ENCODE assay signal across 26 mouse cellular contexts in genomic region chr19:43731157-43731556, GRCm38 (mm10). TPM values are rescaled to one million over a fixed set of nuclear protein-coding genes. Genes with fewer than 3 reads are reported as not detected.
A peak's percentile ranks its signal among the peaks of the same experiment; 100 is the strongest.
DNase-seq lines count a peak whose midpoint lies in the region; ATAC-seq and TF ChIP-seq lines count a peak whose summit lies in the region.
"Had no signal": no experiment of that assay in that cellular context is flagged by ENCODE, and none has a peak within 500 bp of the region (broad histone marks: within the 10 kb centered on the region; RNA-seq: fewer than 3 reads in every experiment).

No protein-coding gene starts in this region.

- intact Hi-C loops in heart, adult 2 months (cut with DNase I): no loop called here

- TF ChIP-seq POLR2A in heart, adult 2 months (IDR thresholded peaks at IDR 0.05; ENCODE audit: insufficient read depth, low read depth, low read length): no peak

- H3K36me3 ChIP-seq in heart, adult 2 months (ENCODE audit: control insufficient read depth, insufficient read depth, low read length): no peaks in the 10 kb centered on the region
- H3K36me3 ChIP-seq in ES-E14 (ENCODE audit: control insufficient read depth, insufficient read depth, low read length, poor library complexity, severe bottlenecking): peaks cover 5% of the 10 kb centered on the region; the same call in 1 of the 2 replicates
- peaks cover 63% of the 10 kb centered on the region for H3K36me3 ChIP-seq in intestine, postnatal 0 days (ENCODE audit: control insufficient read depth, insufficient read depth)

- peak; percentile 25 for DNase-seq in adrenal gland, postnatal 14 days
- DNase-seq in adrenal gland, postnatal 4 days (ENCODE audit: low spot score in 2 of 2): no peak
- DNase-seq in heart, adult 11 months: peak; percentile 68
- DNase-seq in heart, adult 2 months: no peak
- no peak for DNase-seq in ES-E14 (ENCODE audit: low read depth, low spot score)
- DNase-seq in brain, adult 2 months (ENCODE audit: low read depth, low spot score): peak; percentile 25
- DNase-seq: adrenal gland, postnatal 10 days; cerebellum, adult 11 months; cerebellum, adult 18-20 months; cerebellum, adult 8-10 months; cerebellum, adult 9-11 months; cerebellum, postnatal 14 days; cerebellum, postnatal 36 days; embryo, embryonic 11 days had no signal

- no peak overlapping the region for H3K4me3 ChIP-seq in heart, adult 2 months
- no peak overlapping the region for H3K4me3 ChIP-seq in ES-E14 (ENCODE audit: insufficient read depth in 1 of 2, low read depth in 1 of 2, low read length in 2 of 2, poor library complexity in 1 of 2, severe bottlenecking in 1 of 2)
- H3K4me3 ChIP-seq in intestine, postnatal 0 days (ENCODE audit: low read depth, low read length): no peak overlapping the region
- H3K4me3 ChIP-seq: embryonic facial prominence, embryonic 13.5 days; embryonic facial prominence, embryonic 15.5 days; erythroblast, embryonic 14.5 days; forebrain, embryonic 10.5 days; forebrain, embryonic 12.5 days had no signal

- H3K27me3 ChIP-seq in heart, adult 2 months (ENCODE audit: control insufficient read depth, insufficient read depth, low read length): no peaks in the 10 kb centered on the region
- H3K27me3 ChIP-seq in intestine, postnatal 0 days (replicated peaks; ENCODE audit: control insufficient read depth, insufficient read depth, low read length): no peaks in the 10 kb centered on the region
- H3K27me3 ChIP-seq: embryonic facial prominence, embryonic 13.5 days; embryonic facial prominence, embryonic 15.5 days; forebrain, embryonic 12.5 days; Patski had no signal

- TF ChIP-seq EP300 in heart, adult 2 months (IDR thresholded peaks at IDR 0.05; ENCODE audit: insufficient read depth, low read depth, low read length): no peak

- no peaks in the 10 kb centered on the region for H3K4me1 ChIP-seq in heart, adult 2 months (ENCODE audit: control insufficient read depth, insufficient read depth, low read length)
- H3K4me1 ChIP-seq in ES-E14 (ENCODE audit: control insufficient read depth in 2 of 2, insufficient read depth in 2 of 2, low read length in 2 of 2, poor library complexity in 1 of 2): peaks cover 2 to 7% of the 10 kb centered on the region in 2 experiments; a peak in 2 of 4 replicates
- H3K4me1 ChIP-seq in intestine, postnatal 0 days (replicated peaks; ENCODE audit: control insufficient read depth, insufficient read depth, low read length): no peaks in the 10 kb centered on the region
- H3K4me1 ChIP-seq: embryonic facial prominence, embryonic 15.5 days had no signal

- no peak overlapping the region for H3K9ac ChIP-seq in heart, adult 2 months (ENCODE audit: low read depth, low read length)
- H3K9ac ChIP-seq in ES-E14 (ENCODE audit: insufficient read depth, low read depth, low read length, poor library complexity, severe bottlenecking): no peak overlapping the region
- no peak overlapping the region for H3K9ac ChIP-seq in intestine, postnatal 0 days (ENCODE audit: low read depth, low read length)
- H3K9ac ChIP-seq: embryonic facial prominence, embryonic 13.5 days; embryonic facial prominence, embryonic 15.5 days; forebrain, embryonic 12.5 days had no signal

- H3K9me3 ChIP-seq in ES-E14 (ENCODE audit: control insufficient read depth, insufficient read depth, low read depth, low read length): no peaks in the 10 kb centered on the region
- H3K9me3 ChIP-seq in intestine, postnatal 0 days (ENCODE audit: control insufficient read depth): no peaks in the 10 kb centered on the region
- H3K9me3 ChIP-seq: embryonic facial prominence, embryonic 13.5 days; embryonic facial prominence, embryonic 15.5 days; forebrain, embryonic 10.5 days; forebrain, embryonic 12.5 days; G1E had no signal

- WGBS in heart, adult 2 months: 78% methylated on average over 7 of the region's 7 CpGs
- WGBS in intestine, postnatal 0 days: 76% methylated on average over 7 of the region's 7 CpGs

- H3K27ac ChIP-seq in heart, adult 2 months: no peak overlapping the region
- H3K27ac ChIP-seq in ES-E14 (ENCODE audit: insufficient read depth, low read depth, low read length, poor library complexity, severe bottlenecking): no peak overlapping the region
- H3K27ac ChIP-seq in intestine, postnatal 0 days (ENCODE audit: low read depth, low read length): no peak overlapping the region
- H3K27ac ChIP-seq: embryonic facial prominence, embryonic 13.5 days; embryonic facial prominence, embryonic 15.5 days; forebrain, embryonic 10.5 days; forebrain, embryonic 12.5 days had no signal

- TF ChIP-seq CTCF in heart, adult 2 months (IDR thresholded peaks at IDR 0.05): no peak
- TF ChIP-seq CTCF in intestine, postnatal 0 days (IDR thresholded peaks at IDR 0.05; ENCODE audit: low read depth): no peak

- in situ Hi-C loops in ES-E14 (cut with MboI; ENCODE audit: low sequenced_read_pairs in 2 of 2, unreplicated experiment in 2 of 2): no loop called here

- ATAC-seq in intestine, postnatal 0 days: no peak
- ATAC-seq: activated CD4-positive, CD25-positive, alpha-beta regulatory T cell, adult 4 months; forebrain, embryonic 14.5 days; forebrain, embryonic 16.5 days; Patski had no signal

- no peaks in the 10 kb centered on the region for H3K79me2 ChIP-seq in heart, adult 2 months (replicated peaks; ENCODE audit: control insufficient read depth, insufficient read depth, low read length)

- no peak overlapping the region for H3K4me2 ChIP-seq in intestine, postnatal 0 days (replicated peaks; ENCODE audit: low read depth)
- H3K4me2 ChIP-seq: embryonic facial prominence, embryonic 13.5 days; embryonic facial prominence, embryonic 15.5 days; forebrain, embryonic 12.5 days had no signal

TF ChIP-seq in ES-E14, 5 proteins besides CTCF, POLR2A, EP300 and RAD21:
- TF ChIP-seq ZNF384 (IDR thresholded peaks at IDR 0.05; ENCODE audit: low read depth, low read length) (peak; percentile 46; the same call in 1 of the 2 replicates), HCFC1 (IDR thresholded peaks at IDR 0.05; ENCODE audit: borderline replicate concordance, insufficient read depth, low read length) (no peak), ZC3H11A (IDR thresholded peaks at IDR 0.05; ENCODE audit: borderline replicate concordance, low read depth, low read length) (no peak)

RNA-seq across cellular contexts. Expression of gene Cutc, which starts 21.6 kb away (rescaled TPM):
- total RNA-seq in adrenal gland, postnatal 14 days (2021): 14.9 and 18.0 TPM in 2 replicates
- 10 to 100 TPM; 14.1 to 15.3 TPM for total RNA-seq in adrenal gland, postnatal 4 days (2021)
- total RNA-seq in heart, adult 2 months (2021): 10 to 100 TPM; 12.1 to 15.0 TPM
- polyA plus RNA-seq in heart, adult 2 months (2012; rRNA removed): 8.6 and 14.5 TPM in 2 replicates
- total RNA-seq in ES-E14 (2012; rRNA removed): 2.9 and 3.8 TPM in 2 replicates
- 21.2 and 23.2 TPM in 2 replicates for polyA plus RNA-seq in intestine, postnatal 0 days (2015; fragmentation: Nextera tagmentation; extraction: Ambion mirVana)

RNA-seq across cellular contexts. Expression of gene Cox15, which starts 21.6 kb away (rescaled TPM):
- 31.8 and 32.4 TPM in 2 replicates for total RNA-seq in adrenal gland, postnatal 14 days (2021)
- total RNA-seq in adrenal gland, postnatal 4 days (2021): 10 to 100 TPM; 41.0 to 45.9 TPM
- 10 to 100 TPM; 25.0 to 27.0 TPM for total RNA-seq in heart, adult 2 months (2021)
- 22.5 and 28.8 TPM in 2 replicates for polyA plus RNA-seq in heart, adult 2 months (2012; rRNA removed)
- total RNA-seq in ES-E14 (2012; rRNA removed): 16.9 and 19.8 TPM in 2 replicates
- 15.3 and 16.8 TPM in 2 replicates for polyA plus RNA-seq in intestine, postnatal 0 days (2015; fragmentation: Nextera tagmentation; extraction: Ambion mirVana)

RNA-seq across cellular contexts. Expression of gene Entpd7, which starts 41.7 kb away (rescaled TPM):
- total RNA-seq in adrenal gland, postnatal 14 days (2021): 16.3 and 18.5 TPM in 2 replicates
- 10 to 100 TPM; 20.9 to 24.6 TPM for total RNA-seq in adrenal gland, postnatal 4 days (2021)
- total RNA-seq in heart, adult 2 months (2021): 1 to 10 TPM; 2.6 to 2.9 TPM
- 1.8 and 2.0 TPM in 2 replicates for polyA plus RNA-seq in heart, adult 2 months (2012; rRNA removed)
- 10.3 and 11.4 TPM in 2 replicates for total RNA-seq in ES-E14 (2012; rRNA removed)
- 61.5 and 65.2 TPM in 2 replicates for polyA plus RNA-seq in intestine, postnatal 0 days (2015; fragmentation: Nextera tagmentation; extraction: Ambion mirVana)

RNA-seq across cellular contexts. Expression of gene Abcc2, which starts 50.8 kb away (rescaled TPM):
- 1.8 and 17.0 TPM in 2 replicates for total RNA-seq in adrenal gland, postnatal 14 days (2021)
- total RNA-seq in adrenal gland, postnatal 4 days (2021): 1 to 10 TPM; 2.6 to 9.8 TPM
- total RNA-seq in heart, adult 2 months (2021): not detected
- 0.06 and 0.15 TPM in 2 replicates for polyA plus RNA-seq in heart, adult 2 months (2012; rRNA removed)
- 1.6 and 3.8 TPM in 2 replicates for total RNA-seq in ES-E14 (2012; rRNA removed)
- polyA plus RNA-seq in intestine, postnatal 0 days (2015; fragmentation: Nextera tagmentation; extraction: Ambion mirVana): 90.5 and 129 TPM in 2 replicates
- polyA plus RNA-seq: activated CD4-positive, CD25-positive, alpha-beta regulatory T cell, adult 4 months; C2C12; forebrain, embryonic 10.5 days; forebrain, embryonic 12.5 days; forebrain, embryonic 14.5 days; forebrain, embryonic 16.5 days; Patski had no signal

RNA-seq across cellular contexts. Expression of gene Slc25a28, which starts 56.5 kb away (rescaled TPM):
- 58.0 and 62.1 TPM in 2 replicates for total RNA-seq in adrenal gland, postnatal 14 days (2021)
- 10 to 100 TPM; 82.6 to 93.9 TPM for total RNA-seq in adrenal gland, postnatal 4 days (2021)
- total RNA-seq in heart, adult 2 months (2021): 10 to 100 TPM; 23.3 to 31.7 TPM
- polyA plus RNA-seq in heart, adult 2 months (2012; rRNA removed): 48.3 and 50.0 TPM in 2 replicates
- total RNA-seq in ES-E14 (2012; rRNA removed): 54.8 and 68.4 TPM in 2 replicates
- polyA plus RNA-seq in intestine, postnatal 0 days (2015; fragmentation: Nextera tagmentation; extraction: Ambion mirVana): 20.6 and 20.7 TPM in 2 replicates

Comparison
In these comparisons a context has a peak if more than half of its experiments do, and no peak if none do; other contexts are left out.
1. DNase-seq: peak in adrenal gland, postnatal 14 days (single experiment), heart, adult 11 months (single experiment) and brain, adult 2 months (single experiment); none in adrenal gland, postnatal 4 days (0 of 2), heart, adult 2 months (0 of 2) and ES-E14 (single experiment).